Mouse (Mus musculus): ENCODE results near the gene Ccm2.

GRCm38 (mm10) chr11:6514837-6515236 is 31.9 kb upstream of the Ccm2 start:
- TF ChIP-seq CTCF (IDR thresholded peaks at IDR 0.05; ENCODE audit: extremely low read depth, insufficient read depth, insufficient read length, insufficient replicate concordance) (no peak), POLR2A (IDR thresholded peaks at IDR 0.05; ENCODE audit: low read depth, low read length) (no peak)
